Mouse (Mus musculus): ENCODE data around the gene Srebf1. TPM values are rescaled to one million over a fixed set of nuclear protein-coding genes. Genes with fewer than 3 reads are reported as not detected.

The Srebf1 gene
- total RNA-seq, 2 experiments from 2014 or later: 29.0 to 32.0 TPM

- intact Hi-C loops (cut with DNase I): no loop called here
- DNase-seq: no peak
These were observed 22.2 kb upstream of the Srebf1 start for GRCm38 (mm10) chr11:60244503-60245143.

DNA sequence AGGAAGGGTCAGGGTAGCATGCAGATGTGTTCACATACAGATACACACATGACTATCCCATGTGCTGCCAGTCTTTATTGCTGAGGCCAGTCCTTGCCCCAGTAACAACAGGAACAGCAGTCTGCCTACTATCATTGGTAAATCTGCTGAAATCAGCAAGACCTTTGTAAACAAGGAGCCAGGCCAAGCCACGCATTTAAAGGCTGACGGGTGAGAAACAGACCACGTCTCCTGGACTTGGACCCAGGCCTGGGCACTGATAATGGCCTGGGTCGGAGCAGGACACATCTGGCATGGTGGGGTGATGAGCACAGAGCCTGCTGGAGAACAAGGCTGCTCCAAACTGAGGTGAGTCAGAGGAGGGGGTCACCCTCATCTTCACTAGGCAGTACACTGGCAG is 18.1 kb upstream of the Srebf1 start:
- intact Hi-C loops (cut with DNase I): no loop called here
- DNase-seq: no peak

- intact Hi-C loops (cut with DNase I): no loop called here
- DNase-seq: no peak
These were observed 13.0 kb upstream of the Srebf1 start for GRCm38 (mm10) chr11:60235351-60235750.

DNA sequence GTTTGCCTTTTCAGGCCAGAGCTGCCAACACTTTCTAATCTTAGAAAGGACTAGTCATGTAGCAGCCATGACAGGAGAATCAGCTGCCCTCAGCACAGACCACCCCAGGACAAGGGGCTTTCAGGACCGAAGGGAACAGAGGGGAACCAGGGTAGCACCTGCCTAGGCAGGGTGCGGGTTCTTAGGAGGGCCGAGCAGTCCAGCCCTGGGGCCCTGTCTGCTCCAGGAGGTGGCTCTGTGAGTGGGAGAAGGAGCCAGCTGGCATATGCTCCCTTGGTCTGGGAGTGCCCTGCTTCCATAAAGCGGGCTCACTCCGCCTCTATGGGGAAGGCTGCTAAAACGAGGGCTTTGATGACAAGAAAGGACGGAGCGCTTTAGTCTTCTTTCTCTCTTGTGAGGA is 10.9 kb upstream of the Srebf1 start:
- intact Hi-C loops (cut with DNase I): no loop called here
- DNase-seq: peak; percentile 39 to 59

GRCm38 (mm10) chr11:60232441-60233058 is 10.2 kb upstream of the Srebf1 start:
- intact Hi-C loops (cut with DNase I): no loop called here
- DNase-seq: no peak

- no peak for DNase-seq
- intact Hi-C loops (cut with DNase I): no loop called here
These were observed 9.6 kb upstream of the Srebf1 start for GRCm38 (mm10) chr11:60231951-60232350.

GRCm38 (mm10) chr11:60231326-60231725 is 8.9 kb upstream of the Srebf1 start:
- intact Hi-C loops (cut with DNase I): no loop called here

GRCm38 (mm10) chr11:60230512-60230911 is 8.1 kb upstream of the Srebf1 start:
- DNase-seq: no peak
- intact Hi-C loops (cut with DNase I): no loop called here

More at GRCm38 (mm10) chr11:60231326-60231725, 8.9 kb upstream of the Srebf1 start:
- DNase-seq: no peak

DNA sequence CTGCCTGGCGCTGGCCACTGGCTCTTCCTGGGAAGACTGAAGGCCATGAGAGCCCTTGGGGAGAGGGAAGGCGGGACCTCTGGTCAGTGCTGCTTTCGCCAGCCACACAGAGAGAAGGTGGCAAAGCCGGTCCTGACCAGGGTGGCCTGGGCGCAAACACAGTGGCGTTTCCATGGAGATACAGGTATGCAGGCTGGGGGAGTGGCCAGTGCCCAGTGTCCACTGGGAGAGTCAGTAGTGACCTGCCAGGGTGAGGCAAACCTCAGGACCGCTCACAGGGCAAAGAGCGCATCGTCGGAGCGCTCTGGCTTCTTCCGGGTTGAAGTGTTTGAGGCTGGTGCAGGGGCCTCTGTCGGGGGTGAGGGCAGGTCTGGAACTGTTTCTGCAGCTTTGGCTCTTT is 7.4 kb upstream of the Srebf1 start:
- intact Hi-C loops (cut with DNase I): no loop called here
- DNase-seq: no peak

GRCm38 (mm10) chr11:60228525-60228924 is 6.1 kb upstream of the Srebf1 start:
- intact Hi-C loops (cut with DNase I): no loop called here
- no peak for DNase-seq

DNA sequence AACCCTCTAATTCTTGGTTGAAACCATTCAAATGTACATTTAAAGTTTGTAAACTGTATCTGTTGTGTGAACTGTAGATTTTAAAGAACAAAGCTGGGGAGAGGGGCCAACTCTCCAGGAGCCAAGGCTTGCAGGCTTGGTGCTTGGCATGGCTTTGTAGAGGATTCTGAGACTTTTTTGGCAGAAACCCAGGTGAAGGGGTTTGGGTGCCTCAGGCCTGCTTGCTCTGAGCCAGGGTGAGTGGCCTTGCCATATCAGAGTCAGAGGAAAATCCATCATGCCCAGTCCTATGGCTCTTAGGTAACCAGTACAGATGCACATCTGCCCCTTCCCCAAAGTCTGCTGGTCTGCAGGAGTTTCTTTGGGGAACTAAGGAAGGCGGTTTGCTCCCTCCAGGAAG is 3.5 kb upstream of the Srebf1 start:
- no peak for DNase-seq
- intact Hi-C loops (cut with DNase I): no loop called here

GRCm38 (mm10) chr11:60224676-60225075 is 2.3 kb upstream of the Srebf1 start:
- DNase-seq: no peak
- intact Hi-C loops (cut with DNase I): no loop called here

DNA sequence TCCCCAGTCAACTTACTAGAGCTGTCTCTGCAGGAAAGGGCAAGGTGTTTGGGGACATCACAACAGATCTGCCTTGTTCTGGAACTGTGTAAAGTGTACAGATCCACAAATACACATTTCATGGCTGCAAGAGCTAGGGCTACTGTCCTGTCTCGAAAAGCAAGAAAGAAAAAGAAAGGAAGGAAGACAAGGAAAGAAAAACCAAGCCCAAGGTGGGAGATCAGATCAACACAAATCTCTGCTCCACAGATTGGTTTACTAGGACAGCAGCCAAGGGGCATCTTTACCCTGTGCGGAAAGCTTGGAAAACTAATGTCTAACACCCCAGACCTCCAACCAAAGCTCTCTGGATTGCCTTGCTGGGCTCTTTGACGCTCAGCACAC is 304 bp downstream of the Srebf1 start:
- intact Hi-C loops (cut with DNase I): no loop called here
- no peak for DNase-seq

DNA sequence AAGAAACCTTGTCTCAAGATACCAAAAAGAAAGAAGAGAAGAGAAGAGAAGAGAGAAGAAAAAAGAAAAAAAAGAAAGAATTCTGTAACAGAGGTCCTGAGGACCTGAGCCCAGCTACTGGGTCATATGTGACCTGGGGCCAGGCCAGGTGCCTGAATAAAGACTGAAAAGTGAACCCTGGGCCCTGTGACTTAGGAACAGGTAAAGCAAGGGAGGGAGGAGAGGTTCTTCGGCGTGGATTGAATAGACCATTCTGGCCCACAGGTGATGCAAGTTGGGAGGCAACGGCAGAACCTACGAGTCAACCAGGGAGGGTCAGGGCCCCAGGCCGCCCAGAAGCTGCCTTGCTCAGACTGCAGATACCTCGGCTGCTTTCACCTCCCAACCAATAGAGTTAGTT is 956 bp downstream of the Srebf1 start:
- intact Hi-C loops (cut with DNase I): no loop called here
- no peak for DNase-seq

DNA sequence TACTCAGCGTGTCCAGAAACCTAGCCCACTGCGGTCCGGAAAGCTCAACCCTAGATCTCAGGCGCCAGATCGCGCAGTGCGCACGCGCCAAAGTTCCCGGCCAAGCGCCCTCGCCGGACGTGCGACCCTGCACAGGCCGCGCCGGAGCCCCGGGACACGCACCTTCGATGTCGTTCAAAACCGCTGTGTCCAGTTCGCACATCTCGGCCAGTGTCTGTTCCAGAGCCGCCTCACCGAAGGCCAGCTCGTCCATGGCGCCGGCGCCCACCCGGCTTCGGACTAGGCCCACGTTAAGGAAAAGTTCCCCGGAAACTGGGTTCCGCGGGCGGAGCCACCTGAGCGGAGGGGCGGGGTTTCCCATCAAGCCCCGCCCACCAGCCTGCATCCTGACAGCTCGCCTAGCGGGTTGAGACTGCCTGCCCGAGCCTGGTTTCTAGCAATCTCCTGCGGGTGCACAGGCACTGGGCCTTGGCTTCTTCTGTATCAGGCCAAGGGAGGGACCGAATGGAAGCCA is 2.0 kb downstream of the Srebf1 start:
- intact Hi-C loops (cut with DNase I): no loop called here
- DNase-seq: peak; percentile 94 to 96

DNA sequence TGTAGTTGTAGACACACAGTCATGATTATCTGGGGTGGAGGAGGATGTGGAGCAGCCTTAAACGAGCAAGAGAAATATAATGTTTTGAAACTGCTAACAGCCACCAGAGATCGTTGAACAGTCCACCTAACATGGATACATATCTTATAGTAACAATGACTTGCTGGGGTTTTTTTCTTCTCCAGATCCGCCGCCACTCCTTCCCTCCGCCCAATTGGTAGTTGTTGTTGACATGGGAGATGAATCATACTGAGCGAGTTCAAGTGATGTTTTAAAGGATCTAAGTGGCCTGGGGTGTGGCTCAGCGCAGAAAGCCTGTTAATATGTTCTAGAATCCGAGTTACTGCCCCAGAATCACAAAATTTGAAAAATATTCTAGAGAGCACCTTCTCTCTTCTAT is 2.8 kb downstream of the Srebf1 start:
- DNase-seq: no peak
- intact Hi-C loops (cut with DNase I): no loop called here

- intact Hi-C loops (cut with DNase I): no loop called here
- no peak for DNase-seq
These were observed 4.9 kb downstream of the Srebf1 start for GRCm38 (mm10) chr11:60217467-60217866.

GRCm38 (mm10) chr11:60216671-60217070 is 5.7 kb downstream of the Srebf1 start:
- no peak for DNase-seq
- intact Hi-C loops (cut with DNase I): no loop called here

- no peak for DNase-seq
- intact Hi-C loops (cut with DNase I): no loop called here
These were observed 9.1 kb downstream of the Srebf1 start for GRCm38 (mm10) chr11:60213266-60213665.

GRCm38 (mm10) chr11:60211761-60212160 is 10.6 kb downstream of the Srebf1 start:
- intact Hi-C loops (cut with DNase I): no loop called here
- no peak for DNase-seq

- no peak for DNase-seq
- intact Hi-C loops (cut with DNase I): no loop called here
These were observed 11.2 kb downstream of the Srebf1 start for GRCm38 (mm10) chr11:60211152-60211551.

- intact Hi-C loops (cut with DNase I): no loop called here
- DNase-seq: peak; percentile 95 to 96
These were observed 12.1 kb downstream of the Srebf1 start for GRCm38 (mm10) chr11:60210305-60210724.
